Mouse (Mus musculus) heart, embryonic 11.5 days (tissue): ENCODE data around the gene Zswim7. TPM values are rescaled to one million over a fixed set of nuclear protein-coding genes. Genes with fewer than 3 reads are reported as not detected.

ENCODE experiments used
- ATAC-seq: fragments of 200-750 bp; cut with Nextera tagmentation; replicated peaks from 2 replicates; pipeline ENCODE4 v1.8.0; 2017; ENCODE audit warnings: moderate library complexity; ENCODE audit not compliant: insufficient number of reproducible peaks, low FRiP score, low TSS enrichment
- H3K27ac ChIP-seq: fragments of 300-500 bp; sonication (generic); 2 replicates; pipeline ENCODE4 v1.5.1; 2014; ENCODE audit warnings: mild to moderate bottlenecking, low read depth, low read length
- H3K27me3 ChIP-seq: fragments of 300-500 bp; sonication (generic); 2 replicates; pipeline ENCODE4 v1.6.1; 2014; ENCODE audit warnings: mild to moderate bottlenecking, low read length, mixed read lengths; ENCODE audit not compliant: control insufficient read depth, insufficient read depth
- H3K36me3 ChIP-seq: fragments of 300-500 bp; sonication (generic); 2 replicates; pipeline ENCODE4 v1.6.1; 2014; ENCODE audit warnings: mild to moderate bottlenecking, low read length, moderate library complexity, mixed read lengths; ENCODE audit not compliant: control insufficient read depth, insufficient read depth
- H3K4me1 ChIP-seq: fragments of 300-500 bp; sonication (generic); 2 replicates; pipeline ENCODE4 v1.6.1; 2014; ENCODE audit warnings: low read length; ENCODE audit not compliant: control insufficient read depth, insufficient read depth
- H3K4me2 ChIP-seq: fragments of 300-500 bp; sonication (generic); 2 replicates; pipeline ENCODE4 v1.6.1; 2014; ENCODE audit warnings: mild to moderate bottlenecking, moderate library complexity
- H3K4me3 ChIP-seq: fragments of 300-500 bp; sonication (generic); 2 replicates; pipeline ENCODE4 v1.5.1; 2014; ENCODE audit warnings: low read depth, low read length
- H3K9ac ChIP-seq: fragments of 300-500 bp; sonication (generic); 2 replicates; pipeline ENCODE4 v1.6.1; 2014; ENCODE audit warnings: mild to moderate bottlenecking, low read depth, low read length, moderate library complexity
- H3K9me3 ChIP-seq: fragments of 300-500 bp; sonication (generic); replicated peaks from 2 replicates; pipeline ENCODE4 v1.6.1; 2016; ENCODE audit warnings: low read length; ENCODE audit not compliant: control insufficient read depth
- WGBS: fragments of 180-500 bp; shearing (Covaris S2); extraction: QIAGEN DNeasy Blood & Tissue Kit; methylation state at CpG from one replicate; pipeline ENCODE4 v1.1.7; 2014; ENCODE audit not compliant: insufficient replicate concordance; 5-methylcytosine and 5-hydroxymethylcytosine counted together
- polyA plus RNA-seq: library from polyadenylated mRNA; unstranded; fragments of >200 nt; fragmentation: Nextera tagmentation; extraction: Ambion mirVana; gene quantifications from 2 replicates; pipeline ENCODE4 v1.2.1, GENCODE M21; 2014

The Zswim7 gene
- polyA plus RNA-seq, 1 experiment from 2014 or later = 19.3 TPM

DNA sequence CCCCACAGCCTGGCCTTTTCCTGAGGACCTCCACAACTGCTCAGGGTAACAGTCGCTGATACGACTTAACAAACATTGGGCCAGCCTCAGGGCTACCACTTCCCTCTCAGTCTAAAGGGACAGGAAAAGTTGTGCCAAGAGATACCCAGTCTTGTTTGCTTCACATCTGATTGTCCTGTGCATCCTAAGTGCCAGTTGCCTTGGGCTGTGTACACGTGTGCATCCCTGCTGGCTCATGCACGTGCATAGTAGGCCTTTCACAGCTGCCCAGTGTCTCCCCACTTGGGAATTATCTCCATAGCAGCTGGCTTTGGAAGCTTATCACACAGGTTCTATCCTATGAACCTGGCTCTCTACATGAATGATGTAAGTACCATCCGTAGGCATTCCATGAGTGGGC lies 57.8 kb downstream of the Zswim7 start:
- 77% methylated on average over 5 of the region's 5 CpGs for WGBS
- Histone ChIP-seq H3K9ac (no peak overlapping the region), H3K4me3 (no peak overlapping the region), H3K27me3 (no peaks in the 10 kb centered on the region), H3K4me2 (no peak overlapping the region), H3K36me3 (no peaks in the 10 kb centered on the region), H3K4me1 (peaks cover 18% of the 10 kb centered on the region), H3K9me3 (no peaks in the 10 kb centered on the region), H3K27ac (no peak overlapping the region)
- ATAC-seq = no peak

DNA sequence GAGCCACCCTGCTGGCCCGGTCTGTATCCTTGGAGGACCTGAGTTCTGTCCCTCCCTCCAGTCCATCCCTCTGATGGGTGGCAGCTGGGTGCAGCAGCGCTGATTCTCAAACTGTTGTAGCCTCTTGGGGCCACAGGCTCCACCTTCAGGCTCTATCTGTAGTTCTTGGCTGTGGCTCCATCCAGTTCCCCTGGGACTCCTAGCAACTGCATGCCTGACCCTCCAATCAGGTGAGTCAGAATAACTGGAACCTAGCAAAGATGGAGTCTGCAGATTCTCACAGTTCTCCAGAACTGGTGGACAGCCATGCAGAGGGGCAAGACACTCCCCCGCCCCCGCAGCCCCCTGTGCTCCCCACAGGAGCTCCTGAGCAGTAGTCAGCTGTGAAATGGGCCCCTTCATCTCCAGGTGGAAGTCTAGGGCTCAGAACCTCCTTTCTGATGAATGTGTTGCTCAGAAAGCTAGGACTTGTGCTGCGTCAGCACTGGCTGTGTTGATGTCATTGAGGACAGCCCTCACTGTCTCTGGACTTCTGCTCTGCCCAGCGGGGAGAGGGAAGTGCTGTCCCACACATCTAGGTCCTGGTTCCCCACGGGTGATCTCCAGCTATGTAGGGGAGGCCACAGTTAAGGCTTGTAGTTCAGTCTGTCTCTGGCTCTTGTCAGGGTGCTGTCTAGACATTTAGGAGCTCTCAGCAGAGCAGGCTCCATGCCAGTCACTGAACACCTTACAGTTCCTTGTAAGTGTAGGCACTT lies 60.2 kb downstream of the Zswim7 start:
- Histone ChIP-seq H3K9ac (no peak overlapping the region), H3K4me2 (no peak overlapping the region), H3K4me1 (peaks cover 18% of the 10 kb centered on the region), H3K36me3 (no peaks in the 10 kb centered on the region), H3K9me3 (no peaks in the 10 kb centered on the region), H3K4me3 (no peak overlapping the region), H3K27ac (no peak overlapping the region), H3K27me3 (no peaks in the 10 kb centered on the region)
- no peak for ATAC-seq
- 61% methylated on average over 7 of the region's 7 CpGs for WGBS

DNA sequence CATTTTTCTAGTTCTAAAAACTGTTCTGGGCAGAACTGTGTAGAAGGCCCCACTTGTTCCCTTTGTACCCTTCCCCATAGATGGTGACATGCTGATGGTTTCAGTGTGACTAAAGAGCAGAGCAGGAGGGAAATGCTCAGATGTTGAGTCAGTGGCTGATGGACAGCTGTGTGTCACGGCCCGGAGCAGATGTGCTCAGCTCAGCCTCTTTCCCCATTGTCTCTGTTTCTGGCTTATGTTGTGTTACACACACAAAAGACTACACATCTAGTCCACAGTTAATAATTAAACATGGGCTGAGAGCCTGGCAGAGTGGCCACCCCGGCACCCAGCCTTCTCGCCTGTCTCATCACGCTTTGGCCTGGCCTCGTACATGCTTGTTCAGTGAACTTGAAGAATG lies 63.4 kb downstream of the Zswim7 start:
- Histone ChIP-seq H3K27ac (no peak overlapping the region), H3K36me3 (no peaks in the 10 kb centered on the region), H3K9me3 (no peaks in the 10 kb centered on the region), H3K27me3 (no peaks in the 10 kb centered on the region), H3K9ac (no peak overlapping the region), H3K4me1 (peaks cover 15% of the 10 kb centered on the region), H3K4me3 (no peak overlapping the region), H3K4me2 (no peak overlapping the region)
- ATAC-seq = no peak
- whole genome bisulfite sequencing = 86% methylated on average over 6 of the region's 6 CpGs

Other genes with a start within 250 kb of the Zswim7 start
- gene Adora2b, start 32.4 kb downstream of the Zswim7 start, polyA plus RNA-seq = 0.58 and 0.87 TPM in 2 replicates
- gene Ttc19, start 98 bp upstream of the Zswim7 start, polyA plus RNA-seq = 13.8 and 15.3 TPM in 2 replicates
- gene Pigl, start 177.1 kb upstream of the Zswim7 start, polyA plus RNA-seq = 14.0 and 15.1 TPM in 2 replicates
- 128 and 149 TPM in 2 replicates for gene Ncor1, start 177.2 kb upstream of the Zswim7 start, polyA plus RNA-seq